Mouse (Mus musculus) MEL (cell line): ENCODE measurements around the gene Anapc15.

Source experiments
- CHD2 ChIP-seq: IDR thresholded peaks from 2 replicates; pipeline ENCODE4 v1.6.1; 2011; ENCODE audit warnings: low read length, improper control_type of control experiment
- CTCF ChIP-seq, 3 experiments: IDR thresholded peaks in 2 of 3; conservative IDR thresholded peaks in 1 of 3; 2 replicates each; pipeline ENCODE4 v1.5.1; 2011 to 2012; ENCODE audit warnings: low read length in 3 of 3, low read depth in 2 of 3, mild to moderate bottlenecking in 2 of 3, improper control_type of control experiment in 1 of 3, inconsistent platforms in 1 of 3, mixed read lengths in 1 of 3, moderate library complexity in 1 of 3; ENCODE audit not compliant: control insufficient read depth in 1 of 3, insufficient read depth in 1 of 3, poor library complexity in 1 of 3, severe bottlenecking in 1 of 3
- GABPA ChIP-seq: IDR thresholded peaks from 2 replicates; pipeline ENCODE4 v1.6.1; 2012; ENCODE audit warnings: low read depth, mild to moderate bottlenecking, inconsistent platforms, low read length, improper control_type of control experiment, moderate library complexity
- GATA1 ChIP-seq: IDR thresholded peaks from 2 replicates; pipeline ENCODE4 v1.6.1; 2011; ENCODE audit warnings: low read depth, low read length, improper control_type of control experiment
- NELFE ChIP-seq: IDR thresholded peaks from 2 replicates; pipeline ENCODE4 v1.6.1; 2011; ENCODE audit warnings: low read depth, low read length, improper control_type of control experiment
- NRF1 ChIP-seq: IDR thresholded peaks from 2 replicates; pipeline ENCODE4 v1.6.1; 2014; ENCODE audit warnings: low read depth, mild to moderate bottlenecking, inconsistent platforms, low read length, improper control_type of control experiment, moderate library complexity; ENCODE audit not compliant: poor library complexity, insufficient read depth, severe bottlenecking
- POLR2A ChIP-seq, 2 experiments: IDR thresholded peaks; 2 replicates each; pipeline ENCODE4 v1.6.1; 2011 to 2012; ENCODE audit warnings: low read length in 2 of 2, mild to moderate bottlenecking in 2 of 2, control low read depth in 1 of 2, improper control_type of control experiment in 1 of 2, low read depth in 1 of 2, moderate library complexity in 1 of 2; ENCODE audit not compliant: control insufficient read depth in 1 of 2, insufficient read depth in 1 of 2, poor library complexity in 1 of 2
- RAD21 ChIP-seq: IDR thresholded peaks from 2 replicates; pipeline ENCODE4 v1.6.1; 2011; ENCODE audit warnings: mild to moderate bottlenecking, low read depth, low read length, improper control_type of control experiment
- SIN3A ChIP-seq: IDR thresholded peaks from 2 replicates; pipeline ENCODE4 v1.6.1; 2012; ENCODE audit warnings: low read length, improper control_type of control experiment, inconsistent platforms
- ZNF384 ChIP-seq: IDR thresholded peaks from 2 replicates; pipeline ENCODE4 v1.6.1; 2012; ENCODE audit warnings: low read depth, mild to moderate bottlenecking, inconsistent platforms, low read length, improper control_type of control experiment

GRCm38 (mm10) chr7:101833352-101833751, 30.2 kb upstream of the Anapc15 start:
- TF ChIP-seq POLR2A (IDR thresholded peaks at IDR 0.05; ENCODE audit: control insufficient read depth in 1 of 2, insufficient read depth in 1 of 2, low read depth in 1 of 2, low read length in 2 of 2, poor library complexity in 1 of 2) (no peak), CTCF (IDR thresholded peaks at IDR 0.05 in 2 of 3, conservative IDR thresholded peaks at IDR 0.05 in 1 of 3; ENCODE audit: control insufficient read depth in 1 of 3, insufficient read depth in 1 of 3, low read depth in 2 of 3, low read length in 3 of 3, poor library complexity in 1 of 3, severe bottlenecking in 1 of 3) (no peak), CHD2 (no peak), NELFE (no peak), GABPA (no peak), RAD21 (no peak), NRF1 (no peak), ZNF384 (no peak), SIN3A (no peak), GATA1 (no peak)
